Mouse (Mus musculus): ENCODE data around the gene Nectin2. TPM values are rescaled to one million over a fixed set of nuclear protein-coding genes. Genes with fewer than 3 reads are reported as not detected.

The Nectin2 gene
- polyA plus RNA-seq, 1 experiment from 2014 or later = 140 TPM

DNA sequence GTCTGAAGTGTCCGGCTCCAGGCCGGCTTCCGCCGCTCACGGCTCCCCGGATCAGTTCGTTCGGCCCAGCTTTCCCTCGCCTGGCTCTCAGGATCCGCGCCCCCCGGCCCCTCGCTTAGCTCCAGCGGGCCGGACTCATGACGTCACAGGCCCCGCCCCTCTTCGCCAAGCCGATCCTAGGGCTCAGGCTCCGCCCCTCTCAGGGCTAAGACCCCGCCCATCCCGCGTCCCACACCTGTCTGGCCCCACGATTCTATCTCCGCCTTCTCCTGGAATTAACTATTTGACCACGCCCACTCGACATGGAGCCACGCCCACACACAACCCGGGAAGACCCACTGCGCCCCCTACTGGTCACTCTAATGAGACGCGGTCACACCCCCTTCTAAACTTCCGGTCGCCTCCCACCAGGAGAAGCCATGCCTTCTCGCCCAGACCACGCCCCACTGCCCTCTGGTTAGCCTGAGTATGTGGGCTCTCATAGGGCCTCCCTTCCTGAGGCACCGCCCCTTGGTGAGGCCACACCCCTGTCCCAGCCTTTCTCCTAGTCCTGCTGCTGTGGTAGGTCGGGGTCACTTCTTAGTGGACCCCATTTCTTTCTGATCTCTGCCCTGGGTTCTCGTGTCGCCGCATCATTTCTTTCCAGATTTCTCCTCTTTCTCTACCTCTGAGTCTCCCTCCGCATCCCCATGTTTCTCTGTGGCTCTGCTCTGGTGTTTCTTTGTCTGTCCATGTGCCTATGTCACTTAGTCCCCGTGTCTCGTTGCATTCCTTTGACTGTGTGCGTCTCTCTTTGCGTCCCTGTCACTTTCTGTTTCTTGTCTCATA is 680 bp downstream of the Nectin2 start:
- Histone ChIP-seq H3K9ac (peak overlapping the region; percentile 84), H3K4me3 (peak overlapping the region; percentile 81), H3K4me2 (peak overlapping the region; percentile 77), H3K4me1 (peaks cover 63% of the 10 kb centered on the region), H3K9me3 (no peaks in the 10 kb centered on the region), H3K27ac (peak overlapping the region; percentile 93), H3K27me3 (no peaks in the 10 kb centered on the region), H3K36me3 (peaks cover 1% of the 10 kb centered on the region; the same call in 1 of the 2 replicates)
- WGBS = under 1% methylated on average over 46 of the region's 46 CpGs
- ATAC-seq (ENCODE audit: borderline replicate concordance, extremely low read depth, low FRiP score, low TSS enrichment) = peak; percentile 94

GRCm38 (mm10) chr7:19748219-19749195 is 1.8 kb downstream of the Nectin2 start:
- Histone ChIP-seq H3K27ac (peak overlapping the region; percentile 93), H3K4me3 (peak overlapping the region; percentile 81), H3K9me3 (no peaks in the 10 kb centered on the region), H3K4me2 (peak overlapping the region; percentile 77), H3K4me1 (peaks cover 59% of the 10 kb centered on the region), H3K36me3 (peaks cover 11% of the 10 kb centered on the region; the same call in 1 of the 2 replicates), H3K9ac (peak overlapping the region; percentile 84), H3K27me3 (no peaks in the 10 kb centered on the region)
- 0 out of 2 replicates have a peak, but pooled peaks have one; percentile 1 for ATAC-seq (ENCODE audit: borderline replicate concordance, extremely low read depth, low FRiP score, low TSS enrichment)
- WGBS = 1% methylated on average over 32 of the region's 32 CpGs

DNA sequence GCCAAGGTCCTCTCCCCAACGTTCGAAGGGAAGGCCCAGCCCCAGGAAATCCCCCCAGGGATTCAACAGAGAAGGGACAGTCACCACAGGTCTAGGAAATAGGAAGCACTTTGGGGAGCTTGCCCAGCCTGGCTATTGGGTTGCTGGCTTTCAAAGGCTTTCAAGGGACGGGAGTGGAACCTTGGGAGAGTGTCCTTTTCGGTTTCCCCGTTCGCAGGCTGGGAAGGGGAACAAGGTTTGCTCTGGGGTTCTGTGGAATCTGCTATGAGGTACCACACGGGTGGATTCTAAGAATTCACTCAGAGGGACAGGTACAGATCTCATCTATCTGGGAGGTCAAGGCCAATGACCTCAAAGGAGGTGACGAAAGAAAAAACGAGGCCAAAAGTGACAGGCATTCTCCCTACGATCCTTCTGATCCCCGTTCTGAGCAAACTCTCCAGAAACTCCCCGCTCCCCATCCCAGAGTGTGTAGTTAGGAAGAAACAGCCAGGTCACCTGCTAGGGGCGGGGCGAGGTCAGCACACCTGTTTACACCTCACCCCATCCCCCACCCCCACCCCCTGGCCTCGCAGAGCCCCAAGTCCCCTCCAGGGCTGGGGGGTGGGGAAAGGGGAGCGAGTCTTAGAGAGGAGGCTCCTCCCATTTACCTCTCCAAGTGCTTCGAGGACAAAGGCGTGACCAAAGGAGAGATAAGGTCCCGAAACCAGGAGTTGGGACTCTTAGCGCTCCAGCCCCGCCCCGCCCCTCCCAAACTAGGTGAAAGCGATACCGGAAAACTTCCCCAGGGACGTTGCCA is 2.7 kb downstream of the Nectin2 start:
- H3K9ac ChIP-seq = peak overlapping the region; percentile 84
- peaks cover 16% of the 10 kb centered on the region; the same call in 1 of the 2 replicates for H3K36me3 ChIP-seq

GRCm38 (mm10) chr7:19746426-19747201 is 3.7 kb downstream of the Nectin2 start:
- Histone ChIP-seq H3K4me2 (peak overlapping the region; percentile 77), H3K4me1 (peaks cover 64% of the 10 kb centered on the region), H3K27ac (peak overlapping the region; percentile 93; the same call in 1 of the 2 replicates), H3K36me3 (peaks cover 19% of the 10 kb centered on the region; the same call in 1 of the 2 replicates), H3K4me3 (peak overlapping the region; percentile 81), H3K27me3 (no peaks in the 10 kb centered on the region), H3K9me3 (no peaks in the 10 kb centered on the region), H3K9ac (peak overlapping the region; percentile 84)
- ATAC-seq (ENCODE audit: borderline replicate concordance, extremely low read depth, low FRiP score, low TSS enrichment) = no peak
- WGBS = 23% methylated on average over 6 of the region's 6 CpGs

More for the DNA sequence above, 2.7 kb downstream of the Nectin2 start:
- peaks cover 54% of the 10 kb centered on the region for H3K4me1 ChIP-seq
- peak overlapping the region; percentile 77 for H3K4me2 ChIP-seq
- no peaks in the 10 kb centered on the region for H3K27me3 ChIP-seq
- peak overlapping the region; percentile 81 for H3K4me3 ChIP-seq
- H3K9me3 ChIP-seq = no peaks in the 10 kb centered on the region
- H3K27ac ChIP-seq = peak overlapping the region; percentile 93
- ATAC-seq (ENCODE audit: borderline replicate concordance, extremely low read depth, low FRiP score, low TSS enrichment) = no peak
- 5% methylated on average over 25 of the region's 25 CpGs for WGBS

DNA sequence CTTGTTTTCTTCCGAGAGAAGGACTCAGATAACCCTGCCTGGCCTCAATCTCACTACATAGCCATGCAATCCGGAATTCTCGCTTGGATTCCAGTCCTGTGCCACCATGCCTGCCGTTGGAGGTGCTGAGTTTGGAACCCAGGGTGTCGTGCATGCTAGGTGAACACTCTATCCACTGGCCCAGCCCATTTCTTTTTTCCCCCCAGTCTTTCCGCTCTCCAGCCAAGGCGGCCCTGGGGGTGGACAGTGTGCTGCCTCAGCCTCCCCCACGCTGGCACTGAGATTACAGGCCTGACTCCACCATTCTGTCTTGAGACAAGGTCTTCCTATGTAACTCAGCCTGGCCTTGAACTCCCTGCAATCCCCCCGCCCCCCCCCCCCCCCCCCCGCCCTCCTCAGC is 4.3 kb downstream of the Nectin2 start:
- H3K27me3 ChIP-seq = no peaks in the 10 kb centered on the region
- H3K9ac ChIP-seq = no peak overlapping the region
- ATAC-seq (ENCODE audit: borderline replicate concordance, extremely low read depth, low FRiP score, low TSS enrichment) = no peak
- H3K36me3 ChIP-seq = peaks cover 19% of the 10 kb centered on the region; the same call in 1 of the 2 replicates
- H3K27ac ChIP-seq = peak overlapping the region; percentile 72; the same call in 1 of the 2 replicates
- H3K4me1 ChIP-seq = peaks cover 67% of the 10 kb centered on the region
- no peak overlapping the region for H3K4me2 ChIP-seq
- WGBS = 66% methylated on average over 9 of the region's 10 CpGs
- no peak overlapping the region for H3K4me3 ChIP-seq
- H3K9me3 ChIP-seq = no peaks in the 10 kb centered on the region

DNA sequence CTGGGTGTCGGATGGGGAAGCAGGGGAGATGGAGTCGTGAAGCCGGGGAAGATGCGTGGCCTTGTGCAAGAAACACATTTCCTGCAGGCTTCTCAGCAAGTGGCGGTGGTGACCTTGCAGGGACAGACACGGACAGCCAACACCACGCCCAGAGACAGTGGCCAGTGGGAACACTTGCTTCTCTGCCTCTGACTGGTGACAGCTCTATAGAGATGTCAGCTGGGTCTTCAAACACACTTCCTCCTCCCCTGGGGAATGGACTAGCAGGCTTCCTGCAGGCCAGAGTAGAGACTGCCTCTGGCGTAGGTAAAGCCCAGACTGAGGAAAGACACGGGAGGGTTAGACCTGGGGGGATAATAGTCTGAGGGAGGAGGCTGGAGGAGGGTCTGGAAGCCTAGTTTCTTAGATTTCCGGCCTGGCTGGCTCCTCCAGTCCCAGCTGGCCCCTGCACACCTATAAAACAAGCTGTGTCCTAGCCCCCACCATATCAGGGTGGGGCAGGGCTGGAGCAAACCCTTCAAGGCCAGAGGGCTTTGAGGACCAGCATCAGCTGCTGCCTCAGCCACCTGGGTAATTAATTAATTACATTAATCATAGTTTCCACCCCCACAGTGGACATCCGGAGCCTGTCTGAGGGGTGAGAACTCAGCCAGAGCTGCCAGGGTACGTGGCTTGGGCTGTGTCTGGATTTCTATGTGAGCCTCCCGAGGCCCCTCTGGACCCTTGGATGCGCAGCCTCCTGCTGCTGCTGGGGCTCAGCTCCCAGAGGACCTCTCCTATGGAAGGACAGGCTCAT is 5.5 kb downstream of the Nectin2 start:
- no peaks in the 10 kb centered on the region for H3K9me3 ChIP-seq
- 53% methylated on average over 14 of the region's 14 CpGs for WGBS
- H3K4me2 ChIP-seq = peak overlapping the region; percentile 12; the same call in 1 of the 2 replicates
- H3K9ac ChIP-seq = no peak overlapping the region
- H3K27me3 ChIP-seq = no peaks in the 10 kb centered on the region
- peak overlapping the region; percentile 72 for H3K27ac ChIP-seq
- H3K4me3 ChIP-seq = no peak overlapping the region
- no peak for ATAC-seq (ENCODE audit: borderline replicate concordance, extremely low read depth, low FRiP score, low TSS enrichment)
- peaks cover 66% of the 10 kb centered on the region for H3K4me1 ChIP-seq
- H3K36me3 ChIP-seq = peaks cover 27% of the 10 kb centered on the region; the same call in 1 of the 2 replicates

DNA sequence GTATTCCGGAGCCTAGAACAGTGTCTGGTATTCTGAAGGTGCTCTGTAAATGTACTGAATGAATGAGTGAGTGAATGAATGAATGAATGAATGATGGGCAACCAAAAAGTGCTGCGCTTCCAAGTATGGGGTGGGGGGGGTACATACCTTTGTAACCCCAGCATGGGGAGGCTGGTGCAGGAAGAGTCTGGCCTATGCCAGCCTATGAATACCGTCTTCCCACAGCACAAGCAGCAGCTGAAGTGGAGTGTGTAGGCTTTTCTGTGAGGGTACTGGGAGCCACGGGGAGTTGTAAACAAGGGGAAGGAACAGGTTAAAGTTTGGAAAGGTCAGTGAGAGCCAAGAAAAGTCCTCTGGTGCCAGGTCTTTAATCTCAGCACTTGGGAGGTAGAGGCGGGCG is 6.5 kb downstream of the Nectin2 start:
- WGBS = 71% methylated on average over 6 of the region's 6 CpGs
- no peaks in the 10 kb centered on the region for H3K27me3 ChIP-seq
- no peak overlapping the region for H3K4me2 ChIP-seq
- H3K9me3 ChIP-seq = no peaks in the 10 kb centered on the region
- no peak overlapping the region for H3K27ac ChIP-seq
- peaks cover 28% of the 10 kb centered on the region; the same call in 1 of the 2 replicates for H3K36me3 ChIP-seq
- ATAC-seq (ENCODE audit: borderline replicate concordance, extremely low read depth, low FRiP score, low TSS enrichment) = no peak
- no peak overlapping the region for H3K4me3 ChIP-seq
- no peak overlapping the region for H3K9ac ChIP-seq
- peaks cover 66% of the 10 kb centered on the region for H3K4me1 ChIP-seq

DNA sequence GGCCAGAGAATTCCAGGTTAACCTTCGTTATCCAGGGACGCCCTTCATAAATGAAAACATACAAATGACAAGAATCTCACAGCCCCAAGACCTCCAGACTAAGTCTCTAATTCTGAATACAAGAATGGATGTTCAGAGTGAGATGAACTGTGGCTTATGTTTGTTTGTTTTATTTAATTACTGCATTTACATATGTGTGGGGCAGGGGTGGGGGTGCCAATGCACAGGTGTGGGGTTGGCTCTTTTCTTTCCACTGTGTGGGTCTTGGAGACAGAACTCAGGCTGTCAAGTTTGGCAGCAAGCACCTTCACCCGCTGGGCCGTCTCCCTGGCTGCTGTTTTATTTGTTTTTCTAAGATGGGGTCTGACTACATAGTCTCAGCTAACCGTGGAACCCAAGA is 7.8 kb downstream of the Nectin2 start:
- ATAC-seq (ENCODE audit: borderline replicate concordance, extremely low read depth, low FRiP score, low TSS enrichment) = no peak
- no peak overlapping the region for H3K27ac ChIP-seq
- no peaks in the 10 kb centered on the region for H3K27me3 ChIP-seq
- WGBS = 36% methylated on average over 5 of the region's 5 CpGs
- no peaks in the 10 kb centered on the region for H3K9me3 ChIP-seq
- H3K4me2 ChIP-seq = no peak overlapping the region
- H3K4me3 ChIP-seq = no peak overlapping the region
- H3K9ac ChIP-seq = no peak overlapping the region
- peaks cover 56% of the 10 kb centered on the region for H3K4me1 ChIP-seq
- peaks cover 38% of the 10 kb centered on the region for H3K36me3 ChIP-seq

DNA sequence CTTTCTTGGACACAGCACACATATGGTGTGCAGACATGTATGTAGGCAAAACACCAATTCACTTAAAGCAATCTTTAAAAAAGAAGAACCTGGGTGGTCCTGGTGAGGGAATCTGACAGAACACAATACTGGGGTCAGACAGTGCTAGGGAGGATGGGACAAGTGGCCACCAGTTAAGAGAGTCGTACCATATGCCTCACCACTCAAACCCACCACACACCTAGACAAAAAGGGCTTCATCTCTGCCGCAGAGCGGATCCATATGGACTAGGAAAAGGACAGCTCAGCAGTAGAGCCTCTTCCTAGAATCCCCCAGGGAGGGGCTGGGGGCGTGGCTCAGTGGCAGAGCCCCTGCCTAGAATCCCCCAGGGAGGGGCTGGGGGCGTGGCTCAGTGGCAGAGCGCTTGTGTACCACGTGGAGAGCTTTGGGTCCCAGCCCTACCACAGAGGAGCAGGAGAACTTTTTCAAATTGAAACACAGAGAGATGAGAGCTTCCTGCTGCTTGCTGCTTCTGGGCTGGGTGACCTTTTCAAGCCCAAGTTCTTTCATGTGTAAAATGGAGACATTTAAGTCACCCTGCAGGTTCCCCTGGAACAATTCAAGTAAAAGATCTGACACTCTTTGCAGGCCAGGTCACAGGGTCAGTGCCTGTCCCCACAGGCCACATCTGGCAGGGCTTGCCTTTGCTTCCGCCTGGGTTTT is 8.8 kb downstream of the Nectin2 start:
- H3K4me3 ChIP-seq = no peak overlapping the region
- H3K9me3 ChIP-seq = no peaks in the 10 kb centered on the region
- peak overlapping the region; percentile 9; the same call in 1 of the 2 replicates for H3K4me2 ChIP-seq
- H3K36me3 ChIP-seq = peaks cover 48% of the 10 kb centered on the region
- H3K27ac ChIP-seq = peak overlapping the region; percentile 45
- peaks cover 46% of the 10 kb centered on the region for H3K4me1 ChIP-seq
- WGBS = 18% methylated on average over 8 of the region's 8 CpGs
- peak; percentile 23; the same call in 1 of the 2 replicates for ATAC-seq (ENCODE audit: borderline replicate concordance, extremely low read depth, low FRiP score, low TSS enrichment)
- H3K9ac ChIP-seq = no peak overlapping the region
- no peaks in the 10 kb centered on the region for H3K27me3 ChIP-seq
